Mouse (Mus musculus) heart, adult 2 months (tissue): ENCODE results near the gene Cobll1.

Source experiments
- CTCF ChIP-seq: fragments of 200-600 bp; IDR thresholded peaks from 2 replicates; pipeline ENCODE4 v1.8.1; 2022; ENCODE audit warnings: antibody characterized with exemption, mild to moderate bottlenecking, moderate library complexity
- EP300 ChIP-seq: fragments of 200-500 bp; IDR thresholded peaks from 2 replicates; pipeline ENCODE4 v1.6.1; 2011; ENCODE audit warnings: low read depth, low read length, control low read depth; ENCODE audit not compliant: insufficient read depth
- POLR2A ChIP-seq: fragments of 200-500 bp; IDR thresholded peaks from 2 replicates; pipeline ENCODE4 v1.6.1; 2011; ENCODE audit warnings: mild to moderate bottlenecking, low read depth, low read length, control low read depth; ENCODE audit not compliant: insufficient read depth

- no peak for TF ChIP-seq POLR2A
- no peak for TF ChIP-seq CTCF
- TF ChIP-seq EP300: no peak
Measured at GRCm38 (mm10) chr2:65195233-65196010, 43.8 kb downstream of the Cobll1 start.
